Mouse (Mus musculus): ENCODE measurements around the gene Stk11.

The Stk11 gene

DNA sequence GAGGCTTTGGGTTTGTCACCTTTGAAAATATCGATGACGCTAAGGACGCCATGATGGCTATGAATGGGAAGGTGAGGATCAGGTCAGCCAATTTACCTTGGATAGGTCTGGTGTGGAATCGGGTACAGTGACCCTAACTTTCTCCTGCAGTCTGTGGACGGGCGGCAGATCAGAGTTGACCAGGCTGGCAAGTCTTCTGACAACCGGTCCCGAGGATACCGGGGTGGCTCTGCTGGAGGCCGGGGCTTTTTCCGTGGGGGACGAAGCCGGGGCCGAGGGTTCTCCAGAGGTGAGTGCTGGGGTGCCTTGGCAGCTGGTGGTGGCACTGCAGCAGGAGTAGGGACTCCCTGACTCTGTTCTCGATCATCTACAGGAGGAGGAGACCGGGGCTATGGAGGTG lies 54.4 kb downstream of the Stk11 start:
- no peak for DNase-seq (ENCODE audit: low read depth)

DNA sequence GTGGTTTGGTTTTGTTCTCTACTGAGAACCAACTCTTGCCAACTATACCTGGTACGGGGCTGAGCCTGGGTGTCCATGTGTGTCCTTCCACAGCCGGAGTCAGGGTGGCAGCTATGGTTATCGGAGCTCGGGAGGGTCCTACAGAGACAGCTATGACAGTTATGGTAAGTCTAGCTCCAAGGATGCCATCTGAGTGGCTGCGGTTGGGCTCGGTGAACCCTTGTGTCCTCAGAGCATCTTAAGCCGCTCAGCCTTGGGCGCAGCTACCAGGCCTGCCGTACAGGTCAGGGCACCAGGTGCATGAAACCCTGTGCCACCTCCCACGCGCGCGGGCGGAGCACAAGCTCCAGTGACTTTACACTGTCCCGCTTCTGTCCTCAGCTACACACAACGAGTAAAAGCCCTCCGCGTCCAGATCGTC lies 55.0 kb downstream of the Stk11 start:
- no peak for DNase-seq (ENCODE audit: low read depth)

DNA sequence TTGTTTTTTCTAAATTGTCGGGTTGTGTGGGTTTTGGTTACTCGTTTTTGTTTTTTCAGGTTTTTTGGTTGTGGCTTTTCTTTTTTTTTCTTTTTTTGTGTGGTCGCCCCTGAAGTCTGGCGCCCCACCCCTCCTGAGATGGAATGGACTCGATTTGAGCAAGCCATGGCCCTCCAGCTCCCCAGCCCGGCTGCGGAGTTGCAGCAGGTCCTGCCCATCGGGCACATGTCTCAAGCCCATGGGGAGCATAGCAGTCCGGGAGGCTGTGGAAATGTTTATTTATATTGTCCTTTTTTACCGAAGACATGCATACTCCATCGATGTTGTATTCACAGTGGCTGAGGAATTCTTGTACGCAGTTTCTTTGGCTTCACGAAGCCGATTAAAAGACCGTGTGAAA lies 55.6 kb downstream of the Stk11 start:
- DNase-seq (ENCODE audit: low read depth) = no peak

DNA sequence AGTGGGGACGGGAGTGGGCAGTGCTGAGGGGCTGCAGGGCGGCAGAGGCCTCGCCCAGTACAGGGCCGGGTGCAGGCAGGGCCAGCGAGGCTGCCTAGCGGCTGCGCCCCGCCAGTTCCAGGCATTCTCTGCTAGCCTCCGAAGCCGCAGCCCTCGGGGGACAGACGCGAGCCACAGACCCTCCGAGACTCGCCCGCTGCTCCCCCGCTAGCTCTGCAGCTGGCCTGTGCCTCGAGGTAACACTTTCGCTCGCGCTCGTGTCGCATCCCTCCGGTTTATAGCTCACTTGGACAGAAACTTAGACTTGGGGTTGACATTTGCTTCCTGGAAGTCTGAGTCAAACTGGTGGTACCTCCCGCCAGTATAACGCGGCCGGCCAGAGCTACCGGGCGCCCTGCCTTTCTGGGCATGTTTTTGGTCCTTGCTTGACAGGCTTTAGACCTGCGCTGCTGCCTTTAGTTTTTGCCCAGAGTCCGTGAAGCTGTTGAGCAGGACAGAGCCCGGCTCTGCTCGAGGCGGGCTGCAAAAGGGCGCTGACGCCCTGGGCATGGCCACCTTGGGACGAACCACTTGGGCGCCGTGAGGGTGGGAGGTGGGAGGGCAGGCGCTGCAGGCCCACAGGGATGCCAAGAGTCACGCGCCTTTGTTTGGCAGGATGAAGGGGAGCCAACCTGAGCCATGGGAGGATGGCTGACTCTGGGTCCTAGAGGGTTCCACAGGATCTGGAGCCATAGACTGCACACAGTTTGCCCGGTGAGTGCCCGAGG lies 56.3 kb downstream of the Stk11 start:
- no peak for DNase-seq (ENCODE audit: low read depth)

DNA sequence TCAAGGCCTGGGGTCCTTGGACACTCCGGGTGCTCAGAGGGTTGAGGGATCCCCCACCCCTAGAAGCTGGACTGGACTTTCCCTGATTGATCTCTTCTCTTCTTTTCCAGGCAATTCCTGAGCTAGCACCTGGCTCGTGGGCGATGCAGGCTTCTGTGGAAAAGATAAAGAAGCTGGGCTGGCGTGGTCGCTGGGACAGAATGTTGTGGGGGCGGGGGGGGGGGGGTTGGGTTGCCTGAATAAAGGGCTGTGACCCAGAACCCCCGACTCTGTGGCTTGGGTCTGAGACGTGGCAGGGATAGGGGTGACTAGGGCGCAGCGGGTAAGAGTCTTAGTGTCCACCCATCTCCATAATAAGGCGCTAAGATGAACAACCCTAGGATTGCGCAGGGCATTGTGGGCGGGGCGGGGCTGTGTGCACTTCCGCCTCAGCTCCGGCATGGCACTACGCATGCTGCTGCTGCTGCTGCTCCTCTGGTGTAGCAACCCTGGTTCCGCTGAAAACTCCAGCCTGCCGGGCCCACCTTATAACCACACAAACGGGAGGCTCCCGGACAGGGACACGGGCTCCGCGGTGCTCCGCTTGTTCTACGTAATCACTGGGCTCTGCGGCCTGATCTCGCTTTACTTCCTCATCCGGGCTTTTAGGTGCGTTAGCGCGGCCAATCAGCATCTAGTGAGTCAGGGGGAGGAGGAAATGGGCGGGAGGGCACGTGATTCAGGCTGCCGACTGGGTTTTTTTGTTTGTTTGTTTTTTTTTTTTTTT lies 57.1 kb downstream of the Stk11 start, which contains the start of gene 1600002K03Rik:
TSS of gene 1600002K03Rik (plus strand) at position 418 of the 766 bp plus-strand sequence.
- DNase-seq (ENCODE audit: low read depth) = peak; percentile 94

DNA sequence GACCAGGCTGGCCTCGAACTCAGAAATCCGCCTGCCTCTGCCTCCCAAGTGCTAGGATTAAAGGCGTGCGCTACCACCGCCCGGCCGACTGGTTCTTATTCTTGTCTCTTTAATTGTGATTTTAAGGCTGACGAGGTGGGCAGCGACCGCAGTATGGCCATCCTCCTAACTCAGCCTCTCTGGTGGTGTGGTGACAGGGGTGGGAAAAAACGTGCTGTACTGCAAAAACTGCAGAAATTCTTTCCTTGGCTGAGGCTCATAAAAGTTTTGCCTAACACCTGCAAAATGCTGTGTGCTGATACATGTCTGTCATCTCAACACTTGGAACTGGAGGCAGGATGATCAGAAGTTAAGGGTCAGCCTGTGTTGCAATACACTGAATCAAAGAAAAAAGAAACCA lies 57.8 kb downstream of the Stk11 start:
- no peak for DNase-seq (ENCODE audit: low read depth)

DNA sequence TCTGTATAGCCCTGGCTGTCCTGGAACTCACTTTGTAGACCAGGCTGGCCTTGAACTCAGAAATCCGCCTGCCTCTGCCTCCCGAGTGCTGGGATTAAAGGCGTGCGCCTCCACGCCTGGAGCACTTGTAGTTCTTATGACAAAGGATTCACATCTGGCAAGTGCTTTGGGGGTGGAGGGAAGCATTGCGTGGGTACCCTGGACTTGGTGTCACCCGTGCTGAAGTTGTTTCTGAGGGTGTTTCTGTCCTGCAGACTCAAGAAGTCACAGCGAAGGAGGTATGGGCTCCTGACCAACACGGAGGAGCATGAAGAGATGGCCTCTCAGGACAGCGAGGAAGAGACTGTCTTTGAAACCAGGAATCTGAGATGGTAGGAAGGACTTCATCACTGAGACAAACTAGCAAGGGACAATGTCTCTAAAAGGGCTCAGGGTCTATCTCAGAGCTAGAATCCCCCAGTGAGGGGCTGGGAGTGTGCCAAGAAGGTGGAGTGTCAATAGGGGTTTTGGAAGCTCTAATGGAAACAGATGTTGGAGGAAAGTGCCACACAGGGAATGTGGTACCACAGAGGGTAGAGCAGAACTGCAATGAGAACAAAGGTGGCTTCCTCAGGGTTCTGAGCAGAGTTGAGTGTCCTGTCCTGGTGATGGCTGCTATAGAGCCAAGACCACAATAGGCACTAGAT lies 58.5 kb downstream of the Stk11 start:
- no peak for DNase-seq (ENCODE audit: low read depth)

DNA sequence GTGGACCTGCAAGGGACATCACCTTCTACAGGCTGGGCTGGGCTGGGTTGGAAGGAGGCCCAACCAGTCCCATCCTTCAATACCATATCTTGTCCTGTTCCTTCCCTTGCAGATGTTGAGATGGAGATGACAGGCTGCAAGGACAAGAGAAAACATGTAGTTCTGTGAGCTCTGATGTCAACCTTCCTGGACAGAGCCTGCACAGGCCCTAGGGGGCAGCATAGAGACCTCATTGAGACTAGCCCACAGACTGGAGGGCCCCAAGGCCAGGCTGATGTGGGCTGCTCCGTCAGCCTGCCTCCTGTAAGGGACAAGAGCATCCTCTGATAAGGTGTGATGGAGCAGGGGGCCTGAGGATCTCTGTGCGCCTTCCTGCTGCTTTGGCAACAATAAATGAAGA lies 59.1 kb downstream of the Stk11 start:
- peak; percentile 79 for DNase-seq (ENCODE audit: low read depth)

DNA sequence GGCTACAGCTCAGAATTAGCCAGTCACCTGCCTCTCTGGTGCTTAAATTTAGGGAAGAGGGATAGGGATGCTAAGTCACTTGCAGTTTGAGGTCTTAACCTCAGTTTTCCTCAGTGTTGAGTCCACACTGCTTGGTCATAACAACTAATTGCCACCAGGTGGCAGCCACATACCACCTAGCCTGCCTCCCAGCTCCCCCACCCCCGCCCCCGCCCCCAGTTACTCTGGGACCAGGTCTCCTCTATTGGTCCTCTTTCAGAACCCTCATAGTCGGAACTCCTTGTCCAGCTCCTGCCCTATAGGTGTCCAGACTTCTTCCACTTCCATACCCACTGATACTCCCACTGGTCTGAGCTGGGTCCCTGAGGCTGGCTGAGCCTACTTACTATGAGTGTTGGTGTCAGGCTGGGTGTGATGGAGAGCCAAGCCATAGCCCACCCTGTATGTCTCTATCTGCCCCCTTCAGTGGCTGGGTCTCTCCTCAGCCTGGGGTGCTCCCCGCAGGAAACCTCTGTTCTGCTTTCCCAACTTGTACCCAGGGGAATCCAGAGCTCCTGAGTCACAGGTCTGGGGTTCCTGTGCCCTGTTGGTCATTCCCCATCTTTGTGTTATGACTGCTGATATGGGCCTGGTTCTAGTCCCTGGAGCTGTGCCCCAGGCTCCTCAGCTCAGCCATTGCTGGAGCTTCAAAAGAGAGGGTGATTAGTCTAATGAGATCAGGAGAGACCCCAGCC lies 60.1 kb downstream of the Stk11 start:
- DNase-seq (ENCODE audit: low read depth) = peak; percentile 58

DNA sequence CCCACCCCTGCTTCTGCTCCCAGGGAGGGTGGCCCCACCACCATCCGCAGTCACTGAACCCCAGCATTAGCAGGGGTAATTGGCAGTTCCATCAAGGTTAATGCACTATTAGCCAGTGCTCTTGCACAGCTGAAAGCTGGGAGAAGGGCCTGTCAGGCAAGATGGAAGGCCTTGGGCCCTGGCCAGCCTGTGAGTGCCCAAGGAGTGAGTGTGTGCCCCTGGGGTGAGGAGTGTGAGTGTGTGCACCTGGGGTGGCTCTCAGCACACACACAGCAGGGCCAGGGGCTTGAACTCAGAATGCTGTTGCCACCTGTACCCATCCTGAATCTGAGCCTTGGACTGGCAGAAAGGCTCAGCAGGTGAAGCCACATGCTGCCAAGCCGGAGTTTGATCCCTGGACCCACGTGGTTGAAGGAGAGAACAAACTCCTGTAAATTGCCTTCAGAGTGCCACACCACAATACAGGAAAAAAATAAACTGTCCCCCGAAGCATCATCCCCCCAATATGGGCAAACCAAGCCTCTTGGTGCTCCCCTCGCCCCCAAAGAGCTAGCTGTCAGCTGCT lies 60.7 kb downstream of the Stk11 start:
- no peak for DNase-seq (ENCODE audit: low read depth)

DNA sequence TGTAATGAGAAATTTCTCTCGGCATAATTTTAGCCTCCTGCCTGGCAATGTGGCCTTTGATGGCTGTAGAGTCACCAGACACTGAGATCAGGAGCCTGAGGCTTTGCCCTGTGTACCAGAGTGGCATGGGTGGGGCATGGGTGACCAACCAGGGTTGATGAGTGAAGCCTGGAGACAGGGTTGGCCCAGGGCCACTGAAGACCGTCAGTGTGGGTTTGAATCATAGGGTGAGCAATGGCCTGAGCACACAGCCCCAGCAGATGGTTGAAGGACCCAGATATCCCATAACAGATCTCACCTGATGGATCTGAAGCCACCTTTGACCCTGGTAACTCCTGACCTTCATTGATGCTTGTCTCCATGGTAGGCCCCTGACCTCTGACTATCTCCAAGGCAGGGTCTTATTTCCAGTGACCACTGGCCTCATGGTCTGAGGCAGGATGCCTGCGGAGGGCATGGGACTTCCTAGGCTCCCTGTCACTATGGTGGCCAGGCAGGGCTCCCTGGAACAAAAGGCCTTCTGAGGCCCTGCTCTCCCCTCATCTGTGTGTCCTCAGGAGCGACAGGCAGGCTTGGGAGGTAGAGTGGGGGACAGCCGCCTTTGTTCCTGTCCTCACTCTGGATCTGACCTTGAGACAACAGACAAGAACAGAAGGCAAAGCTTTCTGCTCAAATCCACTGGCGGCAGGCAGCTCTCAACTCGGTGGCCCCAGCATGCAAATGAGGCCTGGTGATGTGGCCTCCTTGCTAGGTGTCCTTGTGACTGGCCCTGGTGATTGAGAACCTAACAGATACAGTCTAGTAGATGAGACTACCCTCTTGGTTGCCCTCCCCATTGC lies 62.1 kb downstream of the Stk11 start:
- DNase-seq (ENCODE audit: low read depth) = no peak

DNA sequence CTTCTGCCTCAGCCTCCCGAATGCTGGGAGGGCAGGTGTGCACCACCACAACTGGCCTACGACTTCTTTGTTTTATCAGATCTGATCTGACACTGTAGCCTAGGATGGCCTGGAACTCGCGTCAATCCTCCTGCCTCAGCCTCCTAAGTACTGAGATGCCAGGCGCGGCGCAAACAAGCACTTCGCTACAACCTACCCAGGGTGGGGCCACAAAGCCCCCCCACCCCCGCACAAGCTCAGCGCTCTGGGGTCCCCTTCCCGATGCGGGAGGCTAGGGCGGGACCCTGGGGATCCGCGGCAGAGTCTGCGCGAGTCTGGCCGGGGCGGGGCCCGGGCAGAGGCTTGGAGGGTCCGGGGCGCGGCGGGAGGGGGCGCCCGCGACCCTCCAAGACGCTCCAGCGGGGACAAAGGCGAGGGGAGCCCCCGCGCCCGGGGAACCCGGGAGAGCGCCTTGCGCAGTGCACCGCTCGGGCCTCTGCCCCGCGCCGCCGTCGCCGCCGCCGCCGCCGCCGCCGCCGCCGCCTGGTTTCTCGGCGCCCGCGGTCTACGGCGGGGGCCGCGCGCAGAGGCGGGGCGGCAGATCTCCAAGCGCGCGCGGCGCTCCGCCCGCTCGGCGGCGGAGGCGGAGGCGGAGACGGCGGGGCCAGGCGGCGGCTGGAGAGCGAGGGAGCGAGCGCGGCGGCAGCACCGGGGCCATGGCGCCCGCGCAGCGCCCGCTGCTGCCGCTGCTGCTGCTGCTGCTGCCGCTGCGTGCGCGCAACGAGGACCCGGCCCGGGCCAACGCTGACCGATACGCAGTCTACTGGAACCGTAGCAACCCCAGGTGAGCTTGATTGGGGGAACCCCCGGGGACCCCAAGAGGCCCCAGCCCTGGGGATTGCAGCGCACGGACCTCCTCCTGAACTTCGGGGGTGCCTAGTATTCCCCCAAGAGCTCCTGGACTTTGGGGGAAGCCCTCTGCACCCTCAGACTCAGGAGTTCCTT lies 63.8 kb downstream of the Stk11 start, which contains the start of gene Efna2:
TSS of gene Efna2 (plus strand) at position 415 of the 984 bp plus-strand sequence.
- DNase-seq (ENCODE audit: low read depth) = no peak
